Mouse (Mus musculus): ENCODE data around the gene Phc2.

GRCm38 (mm10) chr4:128664002-128664401 is 9.5 kb downstream of the Phc2 start:
- no peak for TF ChIP-seq POLR2A (IDR thresholded peaks at IDR 0.05; ENCODE audit: low read depth, low read length)
- TF ChIP-seq CTCF (conservative IDR thresholded peaks at IDR 0.05; ENCODE audit: insufficient read depth, insufficient read length, low read depth, low read length): no peak

All from kidney, adult 2 months (tissue).